14 mouse cellular contexts compared by ENCODE assay signal in the genomic region with DNA sequence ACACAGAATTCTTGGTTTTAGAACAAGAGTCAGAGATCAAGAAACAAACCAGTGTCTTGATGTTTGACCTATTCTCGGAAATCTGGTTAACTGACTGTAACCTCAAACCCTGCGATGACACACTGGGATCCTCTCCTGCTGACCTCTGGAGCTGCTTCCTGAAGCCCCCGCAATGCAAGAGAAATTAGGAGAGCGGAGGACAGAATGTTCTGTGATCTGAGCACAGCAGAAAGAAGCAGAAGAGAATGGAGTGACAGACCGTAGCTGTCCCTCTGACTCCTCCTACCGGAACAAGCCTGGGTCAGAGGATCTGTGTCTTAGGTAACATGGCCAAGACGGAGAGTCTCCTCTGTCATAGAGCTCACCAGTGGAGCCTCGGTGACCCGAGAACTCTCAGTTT.
DNase-seq lines count a peak whose midpoint lies in the region.
"Had no signal": no experiment of that assay in that cellular context is flagged by ENCODE, and none has a peak within 500 bp of the region (broad histone marks: within the 10 kb centered on the region; RNA-seq: fewer than 3 reads in every experiment).

No protein-coding gene starts in this region.

- DNase-seq in kidney, adult 9 months, result peak; percentile 18
- no peak for DNase-seq in kidney, adult 8-10 months
- DNase-seq in lung, postnatal 10 days, result peak; percentile 10
- DNase-seq in lung, adult 18-20 months, result no peak
- peak; percentile 9 for DNase-seq in lung, postnatal 25 days (ENCODE audit: low spot score)
- DNase-seq in right cerebral cortex, adult 2 months (ENCODE audit: low spot score in 2 of 2), result no peak
- DNase-seq: adrenal gland, adult 2 months; cerebellum, adult 11 months; cerebellum, adult 2 months; cerebellum, adult 9-11 months; forebrain, postnatal 0 days; gastrocnemius, adult 2 months; gastrocnemius, postnatal 14 days; heart, postnatal 36 days had no signal

Comparison
In these comparisons a context has a peak if more than half of its experiments do, and no peak if none do; other contexts are left out.
1. DNase-seq: peak in kidney, adult 9 months (single experiment), lung, postnatal 10 days (single experiment) and lung, postnatal 25 days (single experiment); none in kidney, adult 8-10 months (0 of 2), lung, adult 18-20 months (0 of 2) and right cerebral cortex, adult 2 months (0 of 2).